Mouse (Mus musculus) cerebellum, adult 9-11 months (tissue): ENCODE results near the gene Tex30.

ENCODE experiments used
- DNase-seq: peaks from one replicate; pipeline ENCODE4 v3.0.0; 2022

The Tex30 gene

DNA sequence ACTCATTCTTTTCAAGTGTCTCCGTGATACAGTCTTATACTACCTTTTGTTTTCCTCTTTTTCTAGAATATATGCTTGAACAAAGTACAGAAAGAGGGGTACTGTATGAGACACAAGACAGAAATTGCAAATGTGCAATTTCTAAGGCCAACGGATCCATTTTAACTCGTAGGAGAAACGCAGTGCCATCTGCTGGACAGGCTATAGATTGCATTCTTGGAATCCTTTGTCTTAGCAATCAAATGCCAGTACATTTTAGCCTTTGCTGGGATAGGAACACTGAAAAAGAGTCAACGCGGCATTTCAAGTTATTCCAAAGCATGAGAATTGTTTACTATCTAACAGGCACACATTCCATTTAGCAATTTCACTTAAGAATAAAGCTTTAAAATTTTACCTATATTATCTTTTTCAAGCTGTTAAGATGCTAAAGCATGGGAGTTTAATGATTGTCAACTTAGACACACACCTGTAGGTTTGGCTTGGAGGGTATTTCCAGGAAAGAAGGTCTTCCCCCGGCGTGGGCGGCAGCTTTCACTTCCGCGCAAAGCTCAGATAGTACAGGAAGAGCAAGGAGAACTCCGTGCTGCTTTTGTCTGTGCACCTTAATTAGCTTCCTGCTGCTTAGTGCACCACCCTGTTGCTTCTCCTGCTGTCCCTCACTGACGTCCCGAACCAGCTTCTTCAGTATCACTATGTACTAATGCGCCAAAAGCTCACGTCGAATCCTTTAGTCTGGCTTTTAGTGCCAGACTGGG, 60.3 kb downstream of the Tex30 start:
- peak; percentile 20 for DNase-seq
